Mouse (Mus musculus): ENCODE measurements around the gene Nans. TPM values are rescaled to one million over a fixed set of nuclear protein-coding genes. Genes with fewer than 3 reads are reported as not detected.

The Nans gene
- total RNA-seq, 1 experiment from 2014 or later, result 57.9 TPM

GRCm38 (mm10) chr4:46479081-46479480 is 10.0 kb upstream of the Nans start:
- no peak for ATAC-seq (replicated peaks; ENCODE audit: low read depth, poor library complexity, severe bottlenecking)

GRCm38 (mm10) chr4:46485696-46486417 is 3.2 kb upstream of the Nans start:
- peak; percentile 79 for ATAC-seq (replicated peaks; ENCODE audit: low read depth, poor library complexity, severe bottlenecking)

- no peak for ATAC-seq (replicated peaks; ENCODE audit: low read depth, poor library complexity, severe bottlenecking)
Measured at GRCm38 (mm10) chr4:46487348-46487747, 1.7 kb upstream of the Nans start.

- no peak for ATAC-seq (replicated peaks; ENCODE audit: low read depth, poor library complexity, severe bottlenecking)
Measured at GRCm38 (mm10) chr4:46493071-46493470, 4.0 kb downstream of the Nans start.

GRCm38 (mm10) chr4:46495543-46495942 is 6.5 kb downstream of the Nans start:
- no peak for ATAC-seq (replicated peaks; ENCODE audit: low read depth, poor library complexity, severe bottlenecking)

GRCm38 (mm10) chr4:46497286-46497892 is 8.3 kb downstream of the Nans start:
- ATAC-seq (replicated peaks; ENCODE audit: low read depth, poor library complexity, severe bottlenecking), result peak; percentile 80

- no peak for ATAC-seq (replicated peaks; ENCODE audit: low read depth, poor library complexity, severe bottlenecking)
Measured at GRCm38 (mm10) chr4:46498511-46498910, 9.5 kb downstream of the Nans start.

- ATAC-seq (replicated peaks; ENCODE audit: low read depth, poor library complexity, severe bottlenecking), result no peak
Measured at GRCm38 (mm10) chr4:46498976-46499375, 9.9 kb downstream of the Nans start.

GRCm38 (mm10) chr4:46502606-46503502 is 13.8 kb downstream of the Nans start:
- ATAC-seq (replicated peaks; ENCODE audit: low read depth, poor library complexity, severe bottlenecking), result no peak

GRCm38 (mm10) chr4:46503881-46504280 is 14.8 kb downstream of the Nans start:
- no peak for ATAC-seq (replicated peaks; ENCODE audit: low read depth, poor library complexity, severe bottlenecking)

- no peak for ATAC-seq (replicated peaks; ENCODE audit: low read depth, poor library complexity, severe bottlenecking)
Measured at GRCm38 (mm10) chr4:46505361-46506057, 16.5 kb downstream of the Nans start.

- peak; percentile 91 for ATAC-seq (replicated peaks; ENCODE audit: low read depth, poor library complexity, severe bottlenecking)
Measured at GRCm38 (mm10) chr4:46506801-46507610, 18.0 kb downstream of the Nans start.

GRCm38 (mm10) chr4:46507736-46508460 is 18.9 kb downstream of the Nans start:
- ATAC-seq (replicated peaks; ENCODE audit: low read depth, poor library complexity, severe bottlenecking), result peak; percentile 60

GRCm38 (mm10) chr4:46520491-46520890 is 31.4 kb downstream of the Nans start:
- ATAC-seq (replicated peaks; ENCODE audit: low read depth, poor library complexity, severe bottlenecking), result no peak

GRCm38 (mm10) chr4:46521457-46521856 is 32.4 kb downstream of the Nans start:
- no peak for ATAC-seq (replicated peaks; ENCODE audit: low read depth, poor library complexity, severe bottlenecking)

- no peak for ATAC-seq (replicated peaks; ENCODE audit: low read depth, poor library complexity, severe bottlenecking)
Measured at GRCm38 (mm10) chr4:46523324-46523723, 34.3 kb downstream of the Nans start.

- ATAC-seq (replicated peaks; ENCODE audit: low read depth, poor library complexity, severe bottlenecking), result no peak
Measured at GRCm38 (mm10) chr4:46526226-46526625, 37.2 kb downstream of the Nans start.

GRCm38 (mm10) chr4:46526798-46527557 is 37.9 kb downstream of the Nans start:
- peak; percentile 51 for ATAC-seq (replicated peaks; ENCODE audit: low read depth, poor library complexity, severe bottlenecking)

Data from common myeloid progenitor, adult 5-6 weeks (primary cell).